Mouse (Mus musculus): Measurements from ENCODE around the gene Kansl1.
A peak's percentile ranks its signal among the peaks of the same experiment; 100 is the strongest.

The Kansl1 gene

DNA sequence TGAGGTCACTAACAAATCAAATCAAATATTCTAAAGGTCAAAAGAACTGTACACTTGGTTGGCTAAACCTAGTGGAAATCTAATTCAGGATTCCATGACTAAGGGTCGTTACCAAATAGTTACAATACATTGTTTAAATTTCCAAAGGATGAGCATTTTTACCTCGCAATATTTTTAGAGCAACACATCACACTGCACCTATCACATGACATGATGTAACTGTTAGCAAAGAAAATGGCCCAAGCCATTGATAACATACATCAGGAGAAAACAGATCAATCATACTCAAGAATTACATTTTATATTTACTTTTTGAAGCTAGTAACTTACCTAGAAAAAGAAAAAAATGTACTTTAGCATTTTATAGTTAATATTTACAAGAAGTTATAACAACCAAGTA is 29.0 kb downstream of the Kansl1 start:
- peak; percentile 32 for DNase-seq (ENCODE audit: inconsistent ontology term)

GRCm38 (mm10) chr11:104438450-104438849 is 30.2 kb downstream of the Kansl1 start:
- DNase-seq (ENCODE audit: inconsistent ontology term) = no peak

- no peak for DNase-seq (ENCODE audit: inconsistent ontology term)
These were observed 32.2 kb downstream of the Kansl1 start for GRCm38 (mm10) chr11:104436394-104436954.

- no peak for DNase-seq (ENCODE audit: inconsistent ontology term)
These were observed 32.9 kb downstream of the Kansl1 start for GRCm38 (mm10) chr11:104435753-104436152.

- peak; percentile 53 for DNase-seq (ENCODE audit: inconsistent ontology term)
These were observed 33.5 kb downstream of the Kansl1 start for GRCm38 (mm10) chr11:104435141-104435540.

GRCm38 (mm10) chr11:104432251-104432650 is 36.4 kb downstream of the Kansl1 start:
- DNase-seq (ENCODE audit: inconsistent ontology term) = no peak

DNA sequence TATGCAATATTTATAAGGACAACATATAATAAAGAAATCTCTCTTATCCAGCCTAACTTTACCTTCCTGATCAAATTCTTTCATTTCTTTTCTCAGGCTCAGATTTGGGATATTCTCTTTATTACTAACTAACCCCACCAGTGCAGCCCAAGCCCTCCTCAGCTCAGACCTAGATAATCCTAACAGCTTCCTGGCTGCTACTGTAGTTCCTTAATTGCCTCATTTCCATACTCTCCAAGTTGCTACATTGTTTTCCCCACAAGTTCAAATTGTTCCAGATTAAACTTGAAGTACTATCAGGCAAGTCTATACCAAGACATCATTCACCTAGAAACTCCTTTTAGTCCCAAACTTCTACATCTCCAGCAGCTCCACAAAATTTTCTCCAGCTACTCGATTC is 36.9 kb downstream of the Kansl1 start:
- no peak for DNase-seq (ENCODE audit: inconsistent ontology term)

- no peak for DNase-seq (ENCODE audit: inconsistent ontology term)
These were observed 43.8 kb downstream of the Kansl1 start for GRCm38 (mm10) chr11:104424727-104425416.

GRCm38 (mm10) chr11:104412254-104412653 is 56.4 kb downstream of the Kansl1 start:
- no peak for DNase-seq (ENCODE audit: inconsistent ontology term)

DNA sequence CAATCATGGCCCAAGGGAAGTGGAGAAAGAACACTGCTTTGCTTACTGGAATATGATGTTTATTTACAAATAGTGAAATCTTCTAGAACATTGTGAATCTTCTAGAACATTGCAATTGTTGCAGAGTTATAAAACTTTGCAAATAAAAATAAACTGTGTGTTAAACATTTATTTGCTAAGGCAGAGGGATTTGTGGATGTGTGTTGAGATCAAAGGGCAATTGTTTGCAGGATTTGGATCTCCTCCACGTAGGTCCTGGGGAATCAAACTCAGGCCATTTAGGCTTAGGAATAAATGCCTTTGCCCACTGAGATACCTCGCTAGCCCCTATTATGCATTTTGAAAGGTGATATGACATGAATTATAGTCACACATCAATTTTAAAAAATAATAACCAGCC is 61.3 kb downstream of the Kansl1 start:
- DNase-seq (ENCODE audit: inconsistent ontology term) = no peak

DNA sequence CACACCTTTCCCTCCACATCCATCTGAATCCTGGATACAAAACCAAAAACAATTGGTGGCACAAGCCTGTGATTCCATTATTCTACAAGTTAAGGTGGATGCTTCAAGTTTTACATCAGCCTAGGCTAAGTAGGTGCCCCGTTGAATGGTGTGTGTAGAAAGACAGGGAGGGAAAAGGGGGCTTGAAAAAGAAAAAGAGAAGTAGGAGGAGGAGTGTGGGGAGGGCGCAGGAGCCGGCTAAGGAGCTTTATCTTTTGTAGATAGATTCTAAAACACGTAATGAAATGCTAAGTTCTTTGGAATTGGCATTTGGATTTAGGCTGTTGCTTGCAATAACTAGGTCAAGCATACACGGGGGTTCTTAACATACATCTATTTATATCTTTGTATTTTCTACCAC is 67.7 kb downstream of the Kansl1 start:
- no peak for DNase-seq (ENCODE audit: inconsistent ontology term)

- DNase-seq (ENCODE audit: inconsistent ontology term) = peak; percentile 81
These were observed 69.0 kb downstream of the Kansl1 start for GRCm38 (mm10) chr11:104399459-104400216.

DNA sequence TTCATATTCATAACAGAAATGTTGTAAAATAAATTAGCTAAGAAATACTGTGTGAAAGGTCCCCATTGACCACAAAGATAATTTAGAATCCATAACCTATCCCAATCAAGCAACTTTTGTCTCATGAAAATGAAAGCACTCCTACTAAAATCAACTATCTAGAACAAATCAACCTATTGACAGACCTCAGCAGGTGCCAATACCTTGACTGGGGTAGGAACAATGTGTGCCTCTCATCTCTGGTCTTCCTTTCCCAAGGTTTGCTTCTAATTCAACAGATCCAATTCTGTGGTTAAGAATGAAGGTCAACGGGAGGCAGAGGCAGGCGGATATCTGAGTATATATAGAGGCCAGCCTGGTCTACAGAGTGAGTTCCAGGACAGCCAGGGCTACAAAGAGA is 73.0 kb downstream of the Kansl1 start:
- DNase-seq (ENCODE audit: inconsistent ontology term) = no peak

GRCm38 (mm10) chr11:104393196-104393595 is 75.5 kb downstream of the Kansl1 start:
- DNase-seq (ENCODE audit: inconsistent ontology term) = peak; percentile 42

- no peak for DNase-seq (ENCODE audit: inconsistent ontology term)
These were observed 76.5 kb downstream of the Kansl1 start for GRCm38 (mm10) chr11:104392153-104392552.

- DNase-seq (ENCODE audit: inconsistent ontology term) = no peak
These were observed 81.4 kb downstream of the Kansl1 start for GRCm38 (mm10) chr11:104387284-104387683.

DNA sequence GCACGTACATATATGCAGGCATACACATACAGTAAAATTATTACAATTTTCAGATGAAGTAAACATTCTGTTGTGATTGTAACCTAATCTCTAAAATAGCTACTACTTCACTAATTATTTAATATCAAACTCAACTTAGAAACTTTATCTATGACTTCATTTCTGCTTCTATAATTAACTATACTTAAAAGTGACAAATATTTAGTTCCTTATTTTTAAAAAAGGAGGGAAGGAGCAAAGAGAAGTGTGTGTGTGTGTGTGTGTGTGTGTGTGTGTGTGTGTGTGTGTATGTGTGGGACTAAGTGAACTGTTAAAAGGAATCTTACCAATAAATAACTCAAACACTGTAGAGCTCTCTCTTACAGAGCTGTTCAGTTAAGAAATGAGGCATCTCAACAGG is 82.1 kb downstream of the Kansl1 start:
- DNase-seq (ENCODE audit: inconsistent ontology term) = no peak

DNA sequence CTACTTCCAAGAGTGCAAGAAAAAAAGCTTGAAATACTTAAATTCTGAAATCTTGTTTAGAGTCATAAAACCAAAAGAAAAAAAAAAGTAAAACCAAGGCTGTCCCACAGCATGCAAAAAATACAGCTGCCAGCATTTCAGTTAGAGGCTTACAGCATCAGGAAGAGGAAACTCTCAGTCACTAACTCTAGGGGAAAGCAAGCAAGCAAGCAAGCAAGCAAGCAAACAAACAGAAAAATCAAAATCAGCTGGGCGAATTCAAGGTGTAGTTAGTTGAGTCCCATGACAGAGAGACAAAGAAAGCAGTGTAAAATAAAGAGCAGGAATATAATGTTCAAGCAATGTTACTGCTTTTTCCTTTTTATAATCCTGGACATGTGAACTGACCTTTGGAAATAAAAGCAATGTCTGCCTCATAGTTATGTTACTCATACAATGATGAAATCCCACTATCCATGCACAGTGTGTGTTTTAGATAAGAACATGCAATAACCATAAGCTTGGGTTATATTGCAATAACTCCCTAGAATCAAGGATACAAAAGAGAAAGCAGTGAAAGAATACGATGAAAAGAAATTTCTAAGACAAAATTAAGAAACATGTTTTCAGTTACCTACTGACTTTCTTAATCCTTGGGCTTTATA is 85.4 kb downstream of the Kansl1 start:
- DNase-seq (ENCODE audit: inconsistent ontology term) = no peak

GRCm38 (mm10) chr11:104381887-104382286 is 86.8 kb downstream of the Kansl1 start:
- no peak for DNase-seq (ENCODE audit: inconsistent ontology term)

- DNase-seq (ENCODE audit: inconsistent ontology term) = no peak
These were observed 89.0 kb downstream of the Kansl1 start for GRCm38 (mm10) chr11:104379635-104380034.

- DNase-seq (ENCODE audit: inconsistent ontology term) = no peak
These were observed 92.4 kb downstream of the Kansl1 start for GRCm38 (mm10) chr11:104376291-104376690.

DNA sequence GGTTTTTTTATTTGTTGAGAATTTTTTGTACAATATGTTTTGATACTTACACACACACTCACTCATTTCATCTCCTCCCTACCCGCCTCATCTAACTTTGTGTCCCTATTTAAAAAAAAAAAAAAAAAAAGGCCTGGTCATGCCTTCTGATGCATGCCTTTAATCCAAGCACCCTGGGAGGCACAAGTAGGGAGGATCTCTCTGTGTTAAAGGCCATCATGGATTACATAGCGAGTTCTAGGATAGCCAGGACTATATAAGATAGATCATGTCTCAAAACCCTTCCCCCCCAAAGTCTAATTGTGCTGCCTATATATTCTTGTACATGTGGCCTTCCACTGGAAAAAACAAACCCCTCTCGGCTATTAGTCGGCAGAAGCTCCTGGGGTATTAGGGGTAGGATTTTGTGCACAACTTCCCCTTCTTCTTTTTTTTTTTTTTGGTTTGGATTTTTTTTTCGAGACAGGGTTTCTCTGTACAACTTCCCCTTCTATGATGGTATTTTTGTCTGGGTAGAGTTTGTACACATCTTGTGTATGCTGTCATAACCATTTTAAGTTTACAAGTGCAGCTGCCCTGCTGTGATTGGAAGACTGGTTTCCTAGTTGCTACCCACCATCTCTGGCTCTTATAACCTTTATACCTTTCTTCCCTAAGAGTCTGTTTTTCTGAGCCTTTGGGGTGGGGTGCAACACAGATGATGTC is 101.0 kb downstream of the Kansl1 start:
- no peak for DNase-seq (ENCODE audit: inconsistent ontology term)
